In genomic region chr13:65127063-65127847, GRCm38 (mm10) we compare ENCODE assay signal across 16 mouse cellular contexts. TPM values are rescaled to one million over a fixed set of nuclear protein-coding genes. Genes with fewer than 3 reads are reported as not detected.
A peak's percentile ranks its signal among the peaks of the same experiment; 100 is the strongest.
DNase-seq lines count a peak whose midpoint lies in the region; ATAC-seq and TF ChIP-seq lines count a peak whose summit lies in the region.
"Had no signal": no experiment of that assay in that cellular context is flagged by ENCODE, and none has a peak within 500 bp of the region (broad histone marks: within the 10 kb centered on the region; RNA-seq: fewer than 3 reads in every experiment).

No protein-coding gene starts in this region.

- no peaks in the 10 kb centered on the region for H3K27me3 ChIP-seq in hindbrain, postnatal 0 days (ENCODE audit: insufficient read depth, low read length)
- H3K27me3 ChIP-seq in hindbrain, embryonic 12.5 days = no peaks in the 10 kb centered on the region
- H3K27me3 ChIP-seq in liver, embryonic 14.5 days (ENCODE audit: control insufficient read depth, insufficient read depth, low read length) = no peaks in the 10 kb centered on the region
- no peaks in the 10 kb centered on the region for H3K27me3 ChIP-seq in hindbrain, embryonic 13.5 days
- H3K27me3 ChIP-seq: intestine, embryonic 15.5 days had no signal

- no peak for DNase-seq in hindbrain, postnatal 0 days (ENCODE audit: low spot score)
- DNase-seq in A20 (ENCODE audit: low read depth, low spot score) (peak; percentile 44), R1 (ENCODE audit: low read depth, low spot score) (peak; percentile 50)
- DNase-seq in liver, embryonic 14.5 days (ENCODE audit: low read depth in 3 of 3, low spot score in 3 of 3) = no peak
- DNase-seq in Muller cell, postnatal 12 days (ENCODE audit: inconsistent ontology term) = no peak
- no peak for DNase-seq in neural tube, embryonic 10.5 days (ENCODE audit: extremely low spot score, low spot score)
- DNase-seq: embryo, embryonic 11 days; gastrocnemius, postnatal 10 days had no signal

- WGBS in hindbrain, postnatal 0 days = 66% methylated on average over 3 of the region's 3 CpGs
- 58% methylated on average over 3 of the region's 3 CpGs for WGBS in hindbrain, embryonic 12.5 days
- 40% methylated on average over 3 of the region's 3 CpGs for WGBS in liver, embryonic 14.5 days (ENCODE audit: insufficient replicate concordance)
- 73% methylated on average over 3 of the region's 3 CpGs for WGBS in hindbrain, embryonic 13.5 days

- no peak overlapping the region for H3K4me2 ChIP-seq in hindbrain, postnatal 0 days (ENCODE audit: low read depth, low read length)
- no peak overlapping the region for H3K4me2 ChIP-seq in hindbrain, embryonic 12.5 days (replicated peaks)
- no peak overlapping the region for H3K4me2 ChIP-seq in liver, embryonic 14.5 days (ENCODE audit: low read depth)
- no peak overlapping the region for H3K4me2 ChIP-seq in hindbrain, embryonic 13.5 days
- H3K4me2 ChIP-seq: intestine, embryonic 15.5 days had no signal

- ATAC-seq in hindbrain, postnatal 0 days = no peak
- no peak for ATAC-seq in hindbrain, embryonic 12.5 days (ENCODE audit: low FRiP score)
- peak; percentile 53; the same call in 1 of the 2 replicates for ATAC-seq in liver, embryonic 14.5 days (ENCODE audit: insufficient read depth)
- ATAC-seq in hindbrain, embryonic 13.5 days (ENCODE audit: low FRiP score) = no peak
- ATAC-seq: intestine, embryonic 15.5 days had no signal

- TF ChIP-seq EP300 in liver, embryonic 14.5 days (IDR thresholded peaks at IDR 0.05; ENCODE audit: low read depth) = no peak

- H3K9ac ChIP-seq in hindbrain, postnatal 0 days (replicated peaks; ENCODE audit: low read length) = no peak overlapping the region
- no peak overlapping the region for H3K9ac ChIP-seq in hindbrain, embryonic 12.5 days
- no peak overlapping the region for H3K9ac ChIP-seq in liver, embryonic 14.5 days (replicated peaks)
- H3K9ac ChIP-seq in hindbrain, embryonic 13.5 days = no peak overlapping the region
- H3K9ac ChIP-seq: intestine, embryonic 15.5 days had no signal

- no peaks in the 10 kb centered on the region for H3K9me3 ChIP-seq in hindbrain, postnatal 0 days (ENCODE audit: low read length)
- no peaks in the 10 kb centered on the region; the same call in 1 of the 2 replicates for H3K9me3 ChIP-seq in hindbrain, embryonic 12.5 days (replicated peaks)
- H3K9me3 ChIP-seq in liver, embryonic 14.5 days (ENCODE audit: control insufficient read depth, low read length) = no peaks in the 10 kb centered on the region
- no peaks in the 10 kb centered on the region for H3K9me3 ChIP-seq in hindbrain, embryonic 13.5 days
- H3K9me3 ChIP-seq: intestine, embryonic 15.5 days had no signal

- H3K27ac ChIP-seq in hindbrain, postnatal 0 days = no peak overlapping the region
- H3K27ac ChIP-seq in hindbrain, embryonic 12.5 days = no peak overlapping the region
- no peak overlapping the region for H3K27ac ChIP-seq in liver, embryonic 14.5 days
- H3K27ac ChIP-seq in hindbrain, embryonic 13.5 days = no peak overlapping the region
- H3K27ac ChIP-seq: intestine, embryonic 15.5 days had no signal

- no peaks in the 10 kb centered on the region for H3K4me1 ChIP-seq in hindbrain, postnatal 0 days (ENCODE audit: insufficient read depth, low read length)
- no peaks in the 10 kb centered on the region for H3K4me1 ChIP-seq in hindbrain, embryonic 12.5 days
- peaks cover 4 to 5% of the 10 kb centered on the region in 2 experiments; a peak in 3 of 4 replicates for H3K4me1 ChIP-seq in liver, embryonic 14.5 days (replicated peaks; ENCODE audit: control insufficient read depth in 2 of 2, insufficient read depth in 2 of 2, low read length in 1 of 2)
- H3K4me1 ChIP-seq in hindbrain, embryonic 13.5 days (replicated peaks) = no peaks in the 10 kb centered on the region
- H3K4me1 ChIP-seq: intestine, embryonic 15.5 days had no signal

- H3K36me3 ChIP-seq in hindbrain, postnatal 0 days (ENCODE audit: insufficient read depth, low read length) = no peaks in the 10 kb centered on the region
- no peaks in the 10 kb centered on the region for H3K36me3 ChIP-seq in hindbrain, embryonic 12.5 days
- H3K36me3 ChIP-seq in liver, embryonic 14.5 days (replicated peaks; ENCODE audit: control insufficient read depth, insufficient read depth, low read depth) = no peaks in the 10 kb centered on the region
- no peaks in the 10 kb centered on the region for H3K36me3 ChIP-seq in hindbrain, embryonic 13.5 days
- H3K36me3 ChIP-seq: intestine, embryonic 15.5 days had no signal

- 0 out of 2 replicates have a peak, but pooled peaks have one; percentile 6 for TF ChIP-seq CTCF in hindbrain, postnatal 0 days (IDR thresholded peaks at IDR 0.05; ENCODE audit: low read depth)
- TF ChIP-seq CTCF in liver, embryonic 14.5 days (IDR thresholded peaks at IDR 0.05; ENCODE audit: low read depth) = peak; percentile 67

- no peak overlapping the region for H3K4me3 ChIP-seq in hindbrain, postnatal 0 days (ENCODE audit: low read length)
- no peak overlapping the region for H3K4me3 ChIP-seq in hindbrain, embryonic 12.5 days
- H3K4me3 ChIP-seq in liver, embryonic 14.5 days (ENCODE audit: insufficient read depth in 1 of 2, low read depth in 2 of 2, low read length in 2 of 2) = no peak overlapping the region
- no peak overlapping the region for H3K4me3 ChIP-seq in hindbrain, embryonic 13.5 days
- H3K4me3 ChIP-seq: intestine, embryonic 15.5 days had no signal

RNA-seq across cellular contexts. Expression of gene Olfr465-ps1, which starts 10.6 kb away (rescaled TPM):
- not detected in 2 replicates for total RNA-seq in hindbrain, postnatal 0 days (2014; rRNA removed)
- not detected in 2 replicates for polyA plus RNA-seq in hindbrain, postnatal 0 days (2015; fragmentation: Nextera tagmentation; extraction: Ambion mirVana)
- polyA plus RNA-seq in hindbrain, embryonic 12.5 days (2016; fragmentation: Nextera tagmentation; extraction: Ambion mirVana) = not detected in 2 replicates
- not detected in 2 replicates for polyA plus RNA-seq in liver, embryonic 14.5 days (2012; rRNA removed)
- polyA plus RNA-seq in liver, embryonic 14.5 days (2014; fragmentation: Nextera tagmentation; extraction: Ambion mirVana) = not detected in 2 replicates
- polyA plus RNA-seq in hindbrain, embryonic 13.5 days (2015; fragmentation: Nextera tagmentation; extraction: Ambion mirVana) = not detected in 2 replicates
- total RNA-seq: adrenal gland, adult 18-20 months; gastrocnemius, postnatal 10 days; layer of hippocampus, postnatal 10 days had no signal
- polyA plus RNA-seq: heart, embryonic 16.5 days; intestine, embryonic 15.5 days; limb, embryonic 14.5 days; stomach, embryonic 14.5 days had no signal

RNA-seq across cellular contexts. Expression of gene Mfsd14b, which starts 14.5 kb away (rescaled TPM):
- 37.6 and 39.3 TPM in 2 replicates for total RNA-seq in hindbrain, postnatal 0 days (2014; rRNA removed)
- polyA plus RNA-seq in hindbrain, postnatal 0 days (2015; fragmentation: Nextera tagmentation; extraction: Ambion mirVana) = 21.4 and 22.4 TPM in 2 replicates
- 47.2 and 47.5 TPM in 2 replicates for polyA plus RNA-seq in hindbrain, embryonic 12.5 days (2016; fragmentation: Nextera tagmentation; extraction: Ambion mirVana)
- polyA plus RNA-seq in liver, embryonic 14.5 days (2012; rRNA removed) = 13.6 and 14.3 TPM in 2 replicates
- 41.1 and 41.2 TPM in 2 replicates for polyA plus RNA-seq in liver, embryonic 14.5 days (2014; fragmentation: Nextera tagmentation; extraction: Ambion mirVana)
- 30.5 and 30.6 TPM in 2 replicates for polyA plus RNA-seq in hindbrain, embryonic 13.5 days (2015; fragmentation: Nextera tagmentation; extraction: Ambion mirVana)

RNA-seq across cellular contexts. Expression of gene Olfr466, which starts 22.8 kb away (rescaled TPM):
- not detected in 2 replicates for total RNA-seq in hindbrain, postnatal 0 days (2014; rRNA removed)
- not detected in 2 replicates for polyA plus RNA-seq in hindbrain, postnatal 0 days (2015; fragmentation: Nextera tagmentation; extraction: Ambion mirVana)
- polyA plus RNA-seq in hindbrain, embryonic 12.5 days (2016; fragmentation: Nextera tagmentation; extraction: Ambion mirVana) = not detected in 2 replicates
- polyA plus RNA-seq in liver, embryonic 14.5 days (2012; rRNA removed) = not detected in 2 replicates
- polyA plus RNA-seq in liver, embryonic 14.5 days (2014; fragmentation: Nextera tagmentation; extraction: Ambion mirVana) = not detected in 2 replicates
- polyA plus RNA-seq in hindbrain, embryonic 13.5 days (2015; fragmentation: Nextera tagmentation; extraction: Ambion mirVana) = not detected in 2 replicates
- total RNA-seq: adrenal gland, adult 18-20 months; gastrocnemius, postnatal 10 days; layer of hippocampus, postnatal 10 days had no signal
- polyA plus RNA-seq: heart, embryonic 16.5 days; intestine, embryonic 15.5 days; limb, embryonic 14.5 days; stomach, embryonic 14.5 days had no signal

Comparison
In these comparisons a context has a peak if more than half of its experiments do, and no peak if none do; other contexts are left out.
1. DNase-seq: peak in A20 (single experiment) and R1 (single experiment); none in hindbrain, postnatal 0 days (single experiment), liver, embryonic 14.5 days (0 of 3), Muller cell, postnatal 12 days (single experiment) and neural tube, embryonic 10.5 days (single experiment).